Mouse (Mus musculus): ENCODE data around the gene Mettl8.

The Mettl8 gene

DNA sequence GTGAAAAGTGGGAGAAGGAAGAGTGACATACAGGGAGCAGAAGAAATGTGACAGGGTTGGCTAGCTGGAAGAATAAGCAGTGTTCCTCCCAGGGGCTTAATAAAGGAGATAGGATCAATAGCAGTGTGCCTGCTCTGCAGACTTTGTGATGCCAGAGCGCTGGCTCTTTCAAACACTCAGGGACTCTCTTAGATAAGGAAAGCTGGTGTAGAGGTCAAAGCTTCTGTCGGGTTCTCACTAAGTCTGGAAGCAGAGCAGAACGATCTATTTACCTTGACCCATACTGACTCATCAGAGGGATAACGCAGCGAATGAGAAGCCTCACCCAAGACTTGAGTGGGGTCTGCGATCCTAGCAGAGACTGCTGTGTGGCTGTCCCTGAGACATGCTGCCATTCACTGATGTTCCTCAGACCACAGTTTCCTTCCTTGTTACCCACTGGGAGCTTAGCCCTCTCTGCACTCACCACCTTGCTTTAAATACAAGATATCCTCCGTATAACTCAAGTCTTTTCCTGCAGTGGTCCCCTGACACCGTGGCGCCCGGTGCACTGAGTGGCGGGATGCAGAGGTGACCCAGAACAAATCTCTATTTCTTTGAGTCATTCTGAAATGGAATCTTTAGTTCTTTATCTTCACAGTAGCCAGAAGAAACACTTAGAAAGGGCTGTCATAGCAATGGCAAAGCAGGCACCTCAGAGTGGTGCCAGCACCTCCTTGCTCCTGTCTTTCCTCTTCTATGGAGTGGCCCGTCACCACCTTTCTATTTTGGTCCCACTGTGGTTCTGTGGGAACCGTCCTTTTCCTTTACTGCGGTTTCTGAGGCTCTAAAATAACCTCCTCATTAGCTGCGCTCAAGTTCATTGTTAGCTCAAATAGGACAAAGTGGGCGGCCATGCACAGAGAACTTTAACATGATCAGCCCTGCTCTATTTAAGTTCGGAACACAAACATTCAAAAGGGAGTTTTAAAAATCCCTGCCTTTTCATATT is 65.9 kb downstream of the Mettl8 start:
- no peak for DNase-seq (ENCODE audit: low read depth, low spot score)

GRCm38 (mm10) chr2:70978271-70978670 is 77.1 kb downstream of the Mettl8 start:
- DNase-seq (ENCODE audit: low read depth, low spot score) = no peak

DNA sequence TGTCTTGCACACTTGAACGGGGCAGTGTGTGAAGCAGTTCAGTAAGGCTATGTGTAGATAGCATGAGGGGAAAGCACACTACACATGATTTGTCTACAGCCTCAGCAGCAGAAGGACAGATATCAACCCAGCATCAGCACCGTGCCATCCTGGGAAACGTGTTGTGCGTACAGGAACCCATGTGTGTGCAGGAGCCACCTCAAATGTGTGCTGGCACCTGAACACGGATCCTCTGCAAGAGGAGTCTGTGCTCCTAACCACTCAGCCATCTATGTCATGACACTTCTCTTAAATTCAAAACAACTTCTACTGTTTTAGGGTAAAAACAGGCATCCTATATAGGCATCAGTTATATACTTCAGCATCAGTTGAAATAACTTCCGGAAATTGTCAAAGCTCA is 80.6 kb downstream of the Mettl8 start:
- DNase-seq (ENCODE audit: low read depth, low spot score) = no peak

GRCm38 (mm10) chr2:70972795-70973518 is 82.4 kb downstream of the Mettl8 start:
- no peak for DNase-seq (ENCODE audit: low read depth, low spot score)

DNA sequence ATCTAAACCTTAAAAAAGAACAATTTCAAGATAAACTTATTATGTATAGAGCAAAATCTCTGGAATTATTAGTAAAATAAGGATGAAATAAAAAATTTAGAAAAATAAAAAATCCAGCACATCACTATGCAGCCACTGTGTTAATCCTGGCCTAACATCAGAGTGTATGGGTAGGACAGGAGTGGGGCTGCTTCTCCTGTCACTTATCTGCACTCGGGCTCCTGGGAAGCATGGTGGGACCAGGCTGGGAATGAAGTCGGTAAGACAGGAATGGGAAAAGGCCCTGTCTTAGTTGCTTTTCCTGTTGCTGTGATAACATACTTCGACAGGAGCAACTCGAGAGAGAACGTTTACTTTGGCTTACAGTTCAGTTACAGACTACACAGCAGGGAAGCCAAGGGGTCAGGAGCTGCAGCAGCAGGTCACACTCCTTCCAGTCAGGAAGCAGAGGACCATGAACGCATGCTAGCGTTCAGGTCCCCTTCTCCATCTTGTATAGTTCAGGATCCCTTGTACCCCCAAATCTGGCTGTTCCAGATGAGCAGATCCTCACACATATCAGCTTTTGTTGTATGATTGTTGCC is 85.1 kb downstream of the Mettl8 start:
- no peak for DNase-seq (ENCODE audit: low read depth, low spot score)

- DNase-seq (ENCODE audit: low read depth, low spot score) = no peak
Measured at GRCm38 (mm10) chr2:70968305-70968704, 87.1 kb downstream of the Mettl8 start.

- DNase-seq (ENCODE audit: low read depth, low spot score) = no peak
Measured at GRCm38 (mm10) chr2:70967216-70967615, 88.2 kb downstream of the Mettl8 start.

DNA sequence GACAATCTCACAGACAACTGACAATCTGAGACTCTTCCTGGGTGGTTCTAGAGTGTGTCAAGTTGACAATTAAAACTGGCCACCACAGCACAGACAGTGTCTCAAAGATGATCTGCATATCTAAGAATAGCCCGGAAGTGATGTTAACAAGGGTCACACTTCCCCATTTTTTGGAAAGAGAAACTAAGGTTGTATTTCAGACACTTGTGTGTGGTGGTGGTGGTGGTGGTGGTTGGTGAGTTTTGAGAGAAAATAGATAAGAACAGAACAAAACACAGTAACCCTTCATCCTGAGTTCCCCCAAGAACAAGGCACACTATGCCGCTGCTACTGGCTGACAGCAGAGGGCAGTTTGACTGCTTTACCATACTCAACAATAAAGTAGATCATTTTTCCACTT is 90.6 kb downstream of the Mettl8 start:
- DNase-seq (ENCODE audit: low read depth, low spot score) = no peak

GRCm38 (mm10) chr2:70962921-70963320 is 92.5 kb downstream of the Mettl8 start:
- no peak for DNase-seq (ENCODE audit: low read depth, low spot score)

GRCm38 (mm10) chr2:70961086-70961941 is 94.1 kb downstream of the Mettl8 start:
- DNase-seq (ENCODE audit: low read depth, low spot score) = no peak

GRCm38 (mm10) chr2:70960090-70960489 is 95.3 kb downstream of the Mettl8 start:
- DNase-seq (ENCODE audit: low read depth, low spot score) = no peak

- DNase-seq (ENCODE audit: low read depth, low spot score) = no peak
Measured at GRCm38 (mm10) chr2:70959337-70959736, 96.0 kb downstream of the Mettl8 start.

GRCm38 (mm10) chr2:70958536-70958935 is 96.8 kb downstream of the Mettl8 start:
- peak; percentile 24 for DNase-seq (ENCODE audit: low read depth, low spot score)

DNA sequence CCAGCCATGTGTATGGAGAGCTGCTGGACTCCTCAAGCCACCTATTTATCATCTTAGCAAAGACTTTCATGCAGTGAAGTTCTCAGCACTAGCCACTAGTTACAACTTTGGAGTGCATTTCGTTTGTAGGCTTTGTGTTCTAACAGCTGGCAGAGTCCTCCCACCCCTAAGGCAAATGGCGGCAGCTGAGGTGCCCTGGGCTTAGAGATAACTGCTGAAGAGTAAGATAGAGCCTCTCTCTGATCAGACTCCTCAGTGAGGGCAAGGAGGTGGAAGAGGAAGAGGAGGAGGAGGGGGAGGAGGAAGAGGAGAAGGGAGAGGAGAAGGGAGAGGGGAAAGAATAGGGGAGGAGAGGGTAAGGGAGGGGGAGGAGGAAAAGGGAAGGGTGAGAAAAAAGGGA is 101.8 kb downstream of the Mettl8 start:
- no peak for DNase-seq (ENCODE audit: low read depth, low spot score)

DNA sequence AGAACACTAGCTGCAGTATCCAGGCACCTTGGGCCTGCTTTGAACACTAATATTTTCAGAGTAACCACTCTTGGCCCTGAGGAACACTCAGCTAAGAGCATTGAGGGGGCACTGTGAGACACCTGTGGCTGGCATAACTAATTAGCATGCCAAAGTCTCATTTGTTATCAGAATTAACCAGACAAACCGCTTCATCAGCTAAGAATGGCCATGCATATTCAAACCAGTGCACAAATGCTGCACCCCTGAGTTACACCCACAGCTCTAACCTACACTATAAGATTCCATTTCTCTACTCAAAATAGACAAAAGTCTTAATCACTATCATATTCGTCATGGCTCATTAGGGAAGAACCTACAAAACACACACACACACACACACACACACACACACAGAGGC is 103.4 kb downstream of the Mettl8 start:
- DNase-seq (ENCODE audit: low read depth, low spot score) = no peak

GRCm38 (mm10) chr2:70944511-70945305 is 110.7 kb downstream of the Mettl8 start:
- DNase-seq (ENCODE audit: low read depth, low spot score) = no peak

DNA sequence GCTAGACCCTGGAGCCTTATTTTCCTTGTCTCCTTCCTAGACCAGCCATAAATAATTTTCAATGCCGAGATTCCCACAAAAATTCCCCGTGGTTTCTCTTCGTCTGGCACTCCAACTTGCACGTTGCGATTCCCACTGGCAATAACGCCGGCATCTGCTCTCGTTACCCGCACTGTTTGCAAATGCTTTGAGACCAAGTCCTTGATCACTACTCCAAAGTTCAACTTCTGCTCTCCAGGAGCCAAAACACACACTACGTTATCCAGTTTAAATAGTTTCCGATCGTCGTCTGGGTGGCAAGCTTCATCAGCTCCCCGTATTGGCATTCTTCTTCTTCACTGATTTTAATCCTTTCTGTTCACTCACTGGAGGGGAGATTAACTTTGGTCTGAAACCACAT is 114.6 kb downstream of the Mettl8 start:
- no peak for DNase-seq (ENCODE audit: low read depth, low spot score)

DNA sequence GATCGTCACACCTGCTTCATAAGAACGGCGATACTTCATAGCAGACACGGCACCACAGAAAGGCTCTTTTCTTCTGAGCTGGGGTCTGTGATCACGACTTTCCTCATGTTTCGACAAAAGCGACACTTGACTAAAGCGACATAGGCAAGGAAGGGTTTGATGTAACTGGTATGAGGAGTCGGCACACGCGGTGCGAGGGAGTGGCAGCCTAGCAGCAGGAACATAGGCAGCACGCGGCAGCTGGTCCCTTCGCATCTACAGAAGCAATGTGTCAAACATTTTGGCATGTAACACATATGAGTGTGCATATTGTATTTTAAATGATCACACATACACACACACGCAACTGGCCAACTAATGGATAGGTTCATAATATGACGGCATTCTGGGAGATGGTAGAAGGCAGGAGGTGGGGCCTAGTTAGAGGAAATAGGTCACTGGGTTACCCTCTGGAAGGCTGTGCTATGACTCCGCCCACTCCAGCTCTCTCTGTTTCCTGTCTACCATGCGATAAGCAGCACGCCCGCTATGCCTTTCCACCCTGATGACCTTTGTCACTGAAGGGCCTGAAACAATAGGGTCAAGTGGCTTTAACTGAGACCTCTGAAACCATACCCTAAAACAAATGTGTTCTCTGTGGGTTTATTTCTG is 116.4 kb downstream of the Mettl8 start:
- no peak for DNase-seq (ENCODE audit: low read depth, low spot score)

DNA sequence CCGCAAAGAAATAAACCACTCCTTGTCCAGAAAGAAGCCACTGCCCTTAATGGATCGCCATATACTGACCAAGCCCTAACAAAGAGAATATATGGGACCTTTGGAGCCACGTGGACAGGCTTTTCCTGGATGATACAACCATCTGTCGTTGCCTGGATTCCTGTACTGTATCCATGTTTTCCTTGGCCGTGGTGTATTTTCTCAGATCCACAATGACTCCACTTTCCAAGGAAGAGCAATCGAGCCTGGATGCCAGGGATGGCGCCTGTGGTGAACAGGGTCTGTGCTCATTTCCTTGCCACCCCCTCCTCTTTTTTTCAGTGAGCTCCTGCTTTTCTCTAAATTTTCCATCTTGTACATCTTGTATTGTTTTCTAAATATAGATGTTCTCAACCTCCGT is 120.6 kb downstream of the Mettl8 start:
- DNase-seq (ENCODE audit: low read depth, low spot score) = no peak

- DNase-seq (ENCODE audit: low read depth, low spot score) = no peak
Measured at GRCm38 (mm10) chr2:70933516-70933915, 121.9 kb downstream of the Mettl8 start.

Data from forelimb bud, embryonic 11.5 days (tissue).